Mouse (Mus musculus) MN1 (cell line): ENCODE results near the gene Scfd2.

ENCODE experiments used
- DNase-seq: peaks from one replicate; pipeline ENCODE4 v3.0.0-alpha.2; 2016; ENCODE audit warnings: low spot score

Gene Scfd2

DNA sequence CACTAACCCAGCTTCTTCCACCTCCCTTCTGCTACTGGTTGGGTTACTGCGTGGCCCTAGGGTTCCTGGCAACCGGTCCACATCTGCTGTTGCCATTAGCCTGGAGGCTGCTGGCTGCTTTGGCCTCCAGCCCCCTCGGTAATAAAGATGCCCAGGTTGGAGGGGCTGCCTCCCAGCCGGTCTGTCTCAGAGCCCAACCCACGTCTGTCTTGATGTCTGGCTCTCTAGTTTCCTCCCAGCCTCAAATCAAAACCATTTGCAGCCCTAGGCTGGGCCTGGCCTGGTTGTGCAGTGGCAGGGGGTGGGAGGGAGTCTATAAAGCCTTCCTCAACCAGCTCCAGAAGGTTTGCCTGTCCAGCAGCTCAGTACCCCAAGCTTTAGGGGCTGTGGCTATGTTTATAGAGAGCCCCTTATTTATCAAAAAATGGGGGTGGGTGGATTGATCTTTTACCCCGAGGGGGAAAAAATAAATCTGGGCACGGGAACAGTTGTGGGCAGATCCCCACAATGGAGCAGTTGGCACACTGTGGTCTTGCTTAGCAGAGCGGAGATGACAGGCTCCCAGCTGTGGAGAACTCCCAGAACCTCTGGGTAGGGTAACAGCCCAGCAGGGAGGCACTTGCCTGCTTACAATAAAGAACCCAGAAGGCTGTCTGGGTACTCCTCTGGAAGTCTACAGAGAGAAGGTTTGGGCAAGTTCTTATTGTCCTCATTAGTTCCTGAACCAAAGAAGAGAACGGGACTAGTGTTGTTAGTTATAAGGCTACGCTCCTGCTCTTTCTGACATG lies 329.8 kb downstream of the Scfd2 start:
- no peak for DNase-seq

GRCm38 (mm10) chr5:74200481-74200880 lies 331.1 kb downstream of the Scfd2 start:
- DNase-seq = no peak

GRCm38 (mm10) chr5:74199793-74200192 lies 331.8 kb downstream of the Scfd2 start:
- no peak for DNase-seq

DNA sequence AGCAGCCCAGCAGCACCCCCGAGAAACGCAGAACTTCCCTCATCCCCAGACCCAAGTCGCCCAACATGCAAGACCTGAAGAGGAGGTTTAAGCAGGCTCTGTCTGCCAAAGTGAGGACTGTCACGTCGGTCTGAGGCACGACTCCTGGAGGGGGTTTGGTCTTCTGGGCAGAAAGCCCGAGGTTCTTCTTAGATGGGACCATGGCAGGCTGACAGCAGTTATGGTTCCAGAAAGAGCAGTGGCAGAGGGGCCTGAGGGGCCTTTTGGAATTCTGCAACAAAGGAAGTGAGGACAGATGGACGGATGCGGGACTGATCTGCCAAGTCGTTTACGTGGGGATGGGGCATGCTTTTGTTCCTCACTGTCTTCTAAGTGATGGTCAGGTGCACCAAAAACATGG lies 333.1 kb downstream of the Scfd2 start:
- DNase-seq = no peak

DNA sequence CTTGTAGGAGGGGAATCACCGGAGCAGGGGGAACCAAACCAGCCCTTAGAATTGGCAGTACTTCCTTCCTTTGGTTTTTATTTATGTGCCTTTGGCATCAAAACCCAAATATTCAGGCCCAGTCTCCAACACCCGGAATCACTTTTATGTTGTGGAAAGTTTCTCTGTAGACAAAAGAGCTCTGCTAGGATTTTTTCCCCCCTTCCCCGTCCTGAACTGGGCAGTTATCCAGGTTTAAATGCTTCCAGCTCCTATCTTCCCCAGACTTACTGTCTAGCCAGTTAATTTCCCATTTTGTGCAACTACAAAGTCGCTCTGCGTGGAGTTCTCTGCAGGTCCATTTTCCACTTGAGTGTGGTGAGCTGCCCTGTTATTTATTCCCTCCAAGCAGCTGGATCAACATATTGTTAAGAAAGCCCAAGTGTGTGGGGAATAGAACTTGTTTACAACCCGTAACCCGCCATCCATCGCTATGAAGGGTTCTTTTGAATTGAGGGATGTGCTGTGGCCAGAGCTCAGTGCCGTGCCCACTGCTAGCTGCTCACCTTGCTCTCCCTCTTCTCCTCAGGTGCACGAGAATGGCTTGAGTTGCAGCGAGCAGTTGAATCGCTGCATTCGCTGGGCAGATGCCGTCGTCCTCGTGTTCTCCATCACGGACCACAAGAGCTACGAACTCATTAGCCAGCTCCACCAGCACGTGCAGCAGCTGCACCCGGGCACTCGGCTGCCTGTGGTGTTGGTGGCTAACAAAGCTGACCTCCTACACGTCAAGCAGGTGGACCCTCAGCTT lies 333.8 kb downstream of the Scfd2 start:
- no peak for DNase-seq

- no peak for DNase-seq
These were observed 335.3 kb downstream of the Scfd2 start for GRCm38 (mm10) chr5:74196307-74196618.

DNA sequence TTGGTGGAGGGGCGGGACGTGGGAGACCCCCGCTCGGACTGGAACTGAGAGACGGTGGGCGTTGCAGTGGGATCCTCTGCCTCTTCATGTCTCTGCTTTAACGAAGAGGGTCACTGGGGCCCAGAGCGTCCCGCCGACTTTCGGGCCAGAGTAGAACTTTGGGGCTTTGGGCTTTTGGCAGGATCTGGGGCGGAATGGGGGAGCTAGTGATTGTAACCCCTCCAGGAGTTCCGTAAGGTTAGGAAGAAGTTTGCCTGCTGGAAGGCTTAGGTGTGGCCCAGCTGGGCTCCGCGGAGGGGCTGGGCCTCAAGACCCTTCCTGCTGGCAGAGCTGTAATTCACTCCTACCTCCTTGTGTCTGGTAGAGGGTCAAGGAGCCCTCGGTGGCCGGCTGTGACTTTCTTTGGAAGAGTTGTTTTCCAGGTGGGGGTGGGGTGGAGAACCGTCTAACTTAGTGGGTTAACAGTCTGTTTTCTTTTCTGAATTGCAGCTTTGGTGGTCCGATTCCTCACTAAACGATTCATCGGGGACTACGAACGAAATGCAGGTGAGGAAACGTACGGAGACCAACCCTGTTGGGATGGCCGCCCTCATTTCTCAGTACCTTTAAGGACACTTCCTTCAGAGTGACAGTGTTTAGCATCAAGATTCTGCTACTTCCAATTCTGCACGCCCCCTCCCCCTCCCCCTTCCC lies 335.8 kb downstream of the Scfd2 start:
- DNase-seq = no peak

DNA sequence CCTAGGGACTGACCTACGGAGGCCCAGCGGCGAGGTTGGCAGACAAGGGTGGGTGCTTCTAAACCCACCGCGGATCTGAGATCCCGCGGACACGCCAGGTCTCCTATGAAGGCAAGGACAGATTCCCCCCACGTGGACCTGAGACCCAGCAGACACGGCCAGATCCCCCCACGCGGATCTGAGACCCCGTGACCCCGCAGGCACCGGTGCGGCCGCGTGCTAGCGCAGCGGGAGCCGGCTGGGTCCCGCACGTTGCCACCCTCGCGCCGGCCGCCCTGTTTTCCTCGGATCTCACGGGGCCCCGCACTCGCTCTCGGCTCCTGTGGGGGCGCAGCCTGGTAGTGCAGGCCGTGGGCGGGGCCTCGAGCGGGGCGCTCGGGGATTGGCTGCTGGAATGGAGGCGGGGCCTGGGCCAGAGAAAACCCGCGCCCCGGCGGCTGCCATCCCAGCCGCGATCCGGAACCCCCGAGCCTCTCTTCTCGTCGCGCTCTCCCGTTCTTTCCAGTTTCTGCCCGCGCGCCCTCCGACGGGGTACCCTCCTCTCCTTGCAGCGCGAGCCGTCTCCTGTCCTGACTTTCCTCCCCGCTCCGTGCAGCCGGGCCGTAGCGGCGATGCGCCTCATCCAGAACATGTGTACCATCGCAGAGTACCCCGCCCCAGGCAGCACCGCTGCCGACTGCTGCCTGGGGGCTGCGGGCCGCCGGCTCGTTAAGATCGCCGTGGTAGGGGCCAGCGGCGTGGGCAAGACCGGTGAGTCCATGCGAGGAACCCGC lies 336.5 kb downstream of the Scfd2 start, which contains the start of gene Rasl11b:
Gene Rasl11b (plus strand): TSS at position 446 of the 773 bp plus-strand sequence.
- peak; percentile 87 for DNase-seq

DNA sequence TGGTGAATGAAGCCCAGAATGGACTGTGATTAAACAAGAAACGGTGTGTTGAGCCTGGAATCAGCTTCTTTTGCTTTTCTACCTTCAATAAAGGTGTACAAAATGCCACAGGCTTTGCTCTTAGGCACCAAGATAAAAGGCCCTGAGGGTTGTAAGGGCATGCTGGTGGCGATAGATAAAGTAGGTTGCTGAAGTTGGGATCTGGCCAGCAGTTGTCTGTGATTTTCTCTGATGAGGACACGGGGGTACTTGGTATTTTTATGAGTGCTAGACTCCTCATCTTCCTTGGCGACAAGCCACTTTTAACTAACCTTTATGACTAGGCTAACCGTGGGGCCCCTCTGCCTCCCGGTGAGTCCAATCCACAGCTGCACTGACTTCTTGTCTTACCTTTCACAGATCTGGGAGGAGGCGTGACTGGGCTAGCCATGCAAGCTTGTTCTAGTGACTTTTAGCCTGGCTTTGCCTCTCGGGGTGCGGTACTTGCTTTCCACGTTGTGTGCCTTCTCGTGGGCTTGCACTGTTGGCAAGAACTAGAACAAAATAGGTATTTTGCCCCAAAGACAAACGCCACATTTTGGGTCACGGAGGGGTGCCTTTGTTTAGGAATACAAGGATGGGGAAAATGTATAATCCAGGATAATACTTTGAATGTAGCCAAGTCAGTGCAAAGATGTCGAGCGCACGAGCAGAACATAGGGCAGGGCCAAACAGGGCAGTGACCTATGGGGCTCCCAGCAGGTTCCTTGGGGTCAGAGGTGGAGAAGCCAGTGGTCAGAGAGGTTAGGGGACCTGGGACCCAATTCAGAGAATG lies 337.3 kb downstream of the Scfd2 start:
- DNase-seq = no peak

DNA sequence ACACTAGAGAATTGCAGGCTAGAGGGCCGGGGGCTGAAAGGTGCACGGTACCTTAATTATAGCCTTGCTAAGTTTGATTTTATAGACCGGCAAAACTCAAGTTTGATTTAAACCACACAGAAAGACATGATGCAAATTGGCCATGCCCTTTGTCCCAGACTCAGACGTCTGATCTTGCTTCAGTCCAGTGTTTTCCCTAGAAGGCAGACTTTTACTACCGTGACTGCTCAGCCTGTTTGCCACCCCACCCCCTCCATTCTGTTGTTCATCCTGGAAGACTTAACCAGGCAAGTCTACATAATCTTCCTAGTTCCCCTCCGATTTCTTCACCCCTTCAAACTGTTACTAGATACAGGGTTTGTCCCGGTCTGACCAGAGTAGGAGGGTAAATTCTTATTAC lies 337.9 kb downstream of the Scfd2 start:
- DNase-seq = no peak

GRCm38 (mm10) chr5:74193008-74193407 lies 338.6 kb downstream of the Scfd2 start:
- DNase-seq = no peak

DNA sequence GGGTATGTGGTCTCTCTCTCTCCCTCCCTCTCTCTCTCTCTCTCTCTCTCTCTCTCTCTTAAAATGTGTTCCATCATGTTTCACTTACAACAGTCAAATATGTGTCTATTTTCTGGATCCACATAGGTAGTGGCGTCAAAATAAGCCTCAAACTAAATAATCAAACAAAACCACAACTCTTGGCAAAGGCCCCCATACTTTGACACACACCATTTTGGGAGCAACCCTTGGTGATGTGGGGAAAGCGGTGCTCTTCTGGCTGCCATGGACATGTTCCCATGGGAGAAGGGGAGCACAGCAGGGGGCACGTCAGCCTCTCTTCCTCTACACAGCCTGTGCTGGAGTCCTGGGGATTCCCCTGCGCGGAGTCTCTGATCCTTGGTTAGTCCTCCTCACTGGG lies 340.6 kb downstream of the Scfd2 start:
- DNase-seq = no peak

DNA sequence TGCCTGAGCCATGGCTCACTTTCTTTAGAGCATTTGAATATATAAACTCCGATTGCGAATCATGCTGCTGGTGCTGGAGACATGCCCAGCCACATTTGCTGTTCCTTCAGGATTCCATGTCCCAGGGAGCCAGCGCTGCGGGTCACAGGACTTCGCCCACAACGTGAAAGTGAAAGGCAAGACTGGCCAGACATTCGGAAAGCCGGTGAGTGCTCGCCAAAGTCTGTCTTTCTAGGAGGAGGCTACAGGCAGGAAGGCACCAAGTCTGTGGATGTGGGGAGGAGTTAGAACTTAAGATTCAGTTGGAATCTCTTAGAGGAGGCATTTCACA lies 341.4 kb downstream of the Scfd2 start:
- peak; percentile 21 for DNase-seq

GRCm38 (mm10) chr5:74189484-74190160 lies 341.9 kb downstream of the Scfd2 start:
- DNase-seq = no peak

DNA sequence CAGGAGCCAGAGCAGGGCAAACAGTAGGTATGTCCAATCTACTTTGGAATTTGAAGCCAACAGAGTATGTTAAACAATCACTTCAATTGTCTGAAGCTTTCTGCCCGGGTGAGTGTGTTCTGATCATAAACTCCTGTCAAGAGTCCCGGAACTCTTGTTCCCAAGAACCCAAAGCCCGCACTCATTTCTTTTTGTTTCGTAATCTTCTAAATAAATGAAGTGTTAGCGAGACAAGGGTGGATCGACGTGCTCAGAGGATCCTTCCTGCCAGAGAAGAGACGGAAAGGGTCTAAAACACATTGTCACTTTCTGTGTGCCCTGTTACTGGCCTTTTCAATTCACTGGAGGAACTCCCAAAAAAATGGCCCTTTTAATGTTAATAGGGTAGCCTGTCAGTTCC lies 342.7 kb downstream of the Scfd2 start:
- no peak for DNase-seq

GRCm38 (mm10) chr5:74188076-74188475 lies 343.5 kb downstream of the Scfd2 start:
- no peak for DNase-seq

DNA sequence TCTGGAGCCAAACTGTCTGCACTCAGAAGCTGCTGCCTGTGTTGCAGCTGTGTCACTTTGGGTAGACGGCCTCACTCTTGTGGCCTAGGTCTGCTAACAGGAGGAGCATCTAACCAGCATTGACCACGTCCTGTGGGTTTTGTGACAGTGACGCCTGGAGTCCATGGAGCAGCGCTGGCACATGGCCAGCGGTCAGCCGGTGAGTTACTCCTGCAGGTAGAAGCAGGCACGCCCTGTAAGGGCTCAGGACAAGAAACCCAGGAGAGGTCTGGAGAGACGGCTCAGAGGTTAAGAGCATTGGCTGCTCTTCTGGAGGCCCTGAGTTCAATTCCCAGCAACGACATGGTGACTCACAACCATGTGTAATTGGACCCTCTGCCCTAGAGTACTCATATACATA lies 347.0 kb downstream of the Scfd2 start:
- no peak for DNase-seq

DNA sequence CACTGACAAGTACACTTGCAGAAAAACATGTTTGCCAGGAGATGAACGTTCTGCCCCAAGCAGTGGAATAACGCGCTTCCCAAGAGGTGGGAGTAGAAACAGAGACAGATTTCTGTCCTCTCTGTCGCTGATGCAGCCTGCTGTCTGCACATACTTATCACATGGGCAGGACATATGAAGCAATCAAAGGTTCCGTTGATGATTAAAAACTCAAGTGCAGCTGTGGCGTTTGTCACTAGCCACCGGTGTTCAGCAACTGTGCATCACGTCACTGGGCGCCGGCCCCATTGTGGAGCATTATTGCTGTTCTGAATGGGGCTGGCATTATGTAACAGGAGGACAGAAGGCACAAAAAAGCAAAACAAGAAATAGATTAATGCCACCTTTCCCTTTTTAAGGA lies 348.4 kb downstream of the Scfd2 start:
- DNase-seq = no peak

DNA sequence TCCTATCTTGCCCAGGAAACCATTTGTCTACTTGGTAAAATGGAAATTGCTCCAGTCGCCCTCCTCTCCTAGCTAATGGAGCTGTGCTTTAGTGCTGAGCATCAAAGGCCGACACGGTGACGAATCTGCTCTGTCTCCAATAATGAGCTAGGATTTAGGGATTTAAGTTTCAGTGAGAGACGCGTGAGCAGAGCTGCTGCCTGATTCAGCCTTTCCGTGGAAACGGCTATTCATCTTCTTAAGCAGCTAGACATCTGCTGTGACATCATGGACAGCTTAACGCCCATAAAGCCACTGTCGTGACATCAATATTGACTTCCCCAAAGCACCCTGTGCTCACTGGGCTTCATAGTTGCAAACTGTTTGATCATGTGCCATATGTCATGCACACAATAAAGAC lies 351.3 kb downstream of the Scfd2 start:
- no peak for DNase-seq

- DNase-seq = peak; percentile 31
These were observed 355.9 kb downstream of the Scfd2 start for GRCm38 (mm10) chr5:74175526-74176270.
